Mouse (Mus musculus) CH12.LX (cell line): ENCODE results near the gene Mrps16. TPM values are rescaled to one million over a fixed set of nuclear protein-coding genes. Genes with fewer than 3 reads are reported as not detected.

ENCODE experiments used
- DNase-seq: peaks from one replicate; pipeline ENCODE4 v3.0.0-alpha.2; 2013; ENCODE audit errors: extremely low read depth
- H3K27ac ChIP-seq: 2 replicates; pipeline ENCODE4 v1.5.1; 2012; ENCODE audit warnings: low read depth, mild to moderate bottlenecking, control low read depth, moderate library complexity; ENCODE audit not compliant: insufficient read depth
- H3K27me3 ChIP-seq: replicated peaks from 2 replicates; pipeline ENCODE3; 2012; ENCODE audit warnings: inconsistent platforms
- H3K36me3 ChIP-seq, 2 experiments: replicated peaks in 1 of 2; 2 replicates each; pipeline versions ENCODE3 to v1.6.1; 2012; ENCODE audit warnings: inconsistent platforms in 1 of 2, low read length in 1 of 2, mild to moderate bottlenecking in 1 of 2, mixed read lengths in 1 of 2, moderate library complexity in 1 of 2; ENCODE audit not compliant: control insufficient read depth in 1 of 2, insufficient read depth in 1 of 2
- H3K4me1 ChIP-seq, 2 experiments: 2 replicates each; pipeline ENCODE4 v1.6.1; 2012; ENCODE audit warnings: inconsistent platforms in 1 of 2, moderate library complexity in 1 of 2; ENCODE audit not compliant: insufficient read depth in 2 of 2, control insufficient read depth in 1 of 2
- H3K4me2 ChIP-seq: 2 replicates; pipeline ENCODE4 v1.6.1; 2012; ENCODE audit warnings: low read depth, mild to moderate bottlenecking, control low read depth; ENCODE audit not compliant: poor library complexity, insufficient read depth, severe bottlenecking
- H3K4me3 ChIP-seq, 3 experiments: fragments of 150-350 bp in 1 of 3; sonication (generic) in 1 of 3; replicated peaks in 1 of 3; 2 replicates each; pipeline versions ENCODE3 to v1.5.1; 2011 to 2012; ENCODE audit warnings: low read depth in 2 of 3, low read length in 2 of 3, mild to moderate bottlenecking in 2 of 3, moderate library complexity in 2 of 3, control low read depth in 1 of 3, improper control_type of control experiment in 1 of 3, inconsistent platforms in 1 of 3, mixed read lengths in 1 of 3; ENCODE audit not compliant: poor library complexity in 1 of 3
- H3K79me2 ChIP-seq: replicated peaks from 2 replicates; pipeline ENCODE4 v1.6.1; 2012; ENCODE audit warnings: mild to moderate bottlenecking, moderate library complexity; ENCODE audit not compliant: control insufficient read depth, poor library complexity, insufficient read depth, severe bottlenecking; ENCODE audit errors: extremely low read depth
- H3K9ac ChIP-seq: 2 replicates; pipeline ENCODE4 v1.6.1; 2012; ENCODE audit warnings: low read depth, mild to moderate bottlenecking, control low read depth, moderate library complexity; ENCODE audit not compliant: insufficient read depth
- H3K9me3 ChIP-seq: replicated peaks from 2 replicates; pipeline ENCODE3; 2012; ENCODE audit warnings: low read length, inconsistent platforms, mixed read lengths
- CTCF ChIP-seq, 2 experiments: IDR thresholded peaks in 1 of 2; conservative IDR thresholded peaks in 1 of 2; 2 replicates each; pipeline ENCODE4 v1.5.1; 2011 to 2012; ENCODE audit warnings: low read depth in 2 of 2, low read length in 2 of 2, improper control_type of control experiment in 1 of 2, inconsistent platforms in 1 of 2, mild to moderate bottlenecking in 1 of 2, moderate library complexity in 1 of 2
- ELF1 ChIP-seq: IDR thresholded peaks from 2 replicates; pipeline ENCODE4 v1.6.1; 2014; ENCODE audit warnings: low read depth, mild to moderate bottlenecking, inconsistent platforms, low read length, improper control_type of control experiment
- ETS1 ChIP-seq: conservative IDR thresholded peaks from 2 replicates; pipeline ENCODE4 v1.6.1; 2012; ENCODE audit warnings: low read depth, mild to moderate bottlenecking, inconsistent platforms, low read length, improper control_type of control experiment, moderate library complexity
- GABPA ChIP-seq: IDR thresholded peaks from 2 replicates; pipeline ENCODE4 v1.6.1; 2012; ENCODE audit warnings: low read depth, low read length, improper control_type of control experiment, inconsistent platforms; ENCODE audit not compliant: insufficient replicate concordance
- HCFC1 ChIP-seq: IDR thresholded peaks from 2 replicates; pipeline ENCODE4 v1.6.1; 2012; ENCODE audit warnings: low read depth, mild to moderate bottlenecking, inconsistent platforms, low read length, improper control_type of control experiment
- KAT2A ChIP-seq: IDR thresholded peaks from 2 replicates; pipeline ENCODE4 v1.6.1; 2012; ENCODE audit warnings: low read length, improper control_type of control experiment, inconsistent platforms; ENCODE audit not compliant: insufficient replicate concordance
- MAFK ChIP-seq: IDR thresholded peaks from 2 replicates; pipeline ENCODE4 v1.6.1; 2011; ENCODE audit warnings: low read length, improper control_type of control experiment; ENCODE audit not compliant: insufficient replicate concordance
- MYC ChIP-seq: IDR thresholded peaks from 2 replicates; pipeline ENCODE4 v1.6.1; 2011; ENCODE audit warnings: low read depth, mild to moderate bottlenecking, improper control_type of control experiment, low read length
- NELFE ChIP-seq: IDR thresholded peaks from 2 replicates; pipeline ENCODE4 v1.6.1; 2011; ENCODE audit warnings: low read depth, low read length, improper control_type of control experiment
- NRF1 ChIP-seq: IDR thresholded peaks from 2 replicates; pipeline ENCODE4 v1.6.1; 2014; ENCODE audit warnings: low read depth, mild to moderate bottlenecking, inconsistent platforms, low read length, improper control_type of control experiment, moderate library complexity
- PAX5 ChIP-seq: IDR thresholded peaks from 2 replicates; pipeline ENCODE4 v1.6.1; 2012; ENCODE audit warnings: low read length, inconsistent platforms, mixed read lengths
- POLR2AphosphoS2 ChIP-seq: IDR thresholded peaks from 2 replicates; pipeline ENCODE4 v1.6.1; 2011; ENCODE audit warnings: low read depth, low read length, improper control_type of control experiment
- RAD21 ChIP-seq: IDR thresholded peaks from 2 replicates; pipeline ENCODE4 v1.6.1; 2011; ENCODE audit warnings: low read depth, mild to moderate bottlenecking, low read length, improper control_type of control experiment, moderate library complexity
- RCOR1 ChIP-seq: conservative IDR thresholded peaks from 2 replicates; pipeline ENCODE4 v1.6.1; 2012; ENCODE audit warnings: low read depth, mild to moderate bottlenecking, inconsistent platforms, low read length, improper control_type of control experiment
- SIN3A ChIP-seq: IDR thresholded peaks from 2 replicates; pipeline ENCODE4 v1.6.1; 2012; ENCODE audit warnings: low read length, improper control_type of control experiment, inconsistent platforms
- TBP ChIP-seq: conservative IDR thresholded peaks from 2 replicates; pipeline ENCODE4 v1.6.1; 2011; ENCODE audit warnings: low read depth, low read length, improper control_type of control experiment
- TCF12 ChIP-seq: IDR thresholded peaks from 2 replicates; pipeline ENCODE4 v1.6.1; 2014; ENCODE audit warnings: low read depth, mild to moderate bottlenecking, inconsistent platforms, low read length, improper control_type of control experiment
- UBTF ChIP-seq: IDR thresholded peaks from 2 replicates; pipeline ENCODE4 v1.6.1; 2012; ENCODE audit warnings: low read depth, mild to moderate bottlenecking, inconsistent platforms, low read length, improper control_type of control experiment, moderate library complexity
- USF1 ChIP-seq: IDR thresholded peaks from 2 replicates; pipeline ENCODE4 v1.6.1; 2014; ENCODE audit warnings: low read depth, mild to moderate bottlenecking, inconsistent platforms, low read length, improper control_type of control experiment
- ZC3H11A ChIP-seq: IDR thresholded peaks from 2 replicates; pipeline ENCODE4 v1.6.1; 2012; ENCODE audit warnings: low read depth, mild to moderate bottlenecking, inconsistent platforms, low read length, improper control_type of control experiment
- ZMIZ1 ChIP-seq: IDR thresholded peaks from 2 replicates; pipeline ENCODE4 v1.6.1; 2012; ENCODE audit warnings: low read depth, mild to moderate bottlenecking, inconsistent platforms, low read length, improper control_type of control experiment
- ZNF384 ChIP-seq: IDR thresholded peaks from 2 replicates; pipeline ENCODE4 v1.6.1; 2012; ENCODE audit warnings: low read depth, low read length, improper control_type of control experiment, inconsistent platforms
- dilution Hi-C: fragments of 300-500 bp; cut with MboI; formaldehyde crosslinking; loops from 2 replicates; pipeline ENCODE4 v1.14.3; 2020; ENCODE audit warnings: low sequenced_read_pairs; ENCODE audit not compliant: extremely low pct_unique_long_range_greater_than_20kb, extremely low pct_ligation_motif_present
- in situ Hi-C: fragments of 300-500 bp; cut with MboI; formaldehyde crosslinking; loops from 3 replicates; pipeline ENCODE4 v1.14.3; 2019; ENCODE audit warnings: low sequenced_read_pairs, low pct_ligation_motif_present, low pct_unique_long_range_greater_than_20kb, mixed read lengths
- polyA plus RNA-seq: library from polyadenylated mRNA; unstranded; fragments of >175 nt; gene quantifications from 2 replicates; pipeline ENCODE4 v1.2.1, GENCODE M21; 2012; ENCODE audit warnings: low read depth; ENCODE audit not compliant: insufficient read length
- total RNA-seq, 2 experiments: library from RNA; depleted of rRNA; stranded (reverse); fragments of 300-350 nt in 1 of 2; fragments of >200 nt in 1 of 2; gene quantifications; 2 replicates each; pipeline ENCODE4 v1.2.3; 2012 to 2014

Gene Mrps16
- total and polyA plus RNA-seq, 3 experiments: 97.2 to 112 (median 110) TPM

- TF ChIP-seq ETS1 (no peak; the same call in 1 of the 2 replicates), CTCF (conservative IDR thresholded peaks at IDR 0.05 in 1 of 2, IDR thresholded peaks at IDR 0.05 in 1 of 2; ENCODE audit: low read depth in 2 of 2, low read length in 2 of 2) (peak; percentile 50 to 92; a peak in 3 of 4 replicates), ZC3H11A (no peak), MAFK (no peak), ZMIZ1 (no peak)
These were observed 14.9 kb downstream of the Mrps16 start (continued) for GRCm38 (mm10) chr14:20378313-20379061.

GRCm38 (mm10) chr14:20377112-20377521 lies 16.3 kb downstream of the Mrps16 start:
- Histone ChIP-seq H3K4me1 (peaks cover 8 to 40% of the 10 kb centered on the region in 2 experiments; a peak in 3 of 4 replicates), H3K9ac (no peak overlapping the region), H3K27me3 (no peaks in the 10 kb centered on the region), H3K36me3 (peaks cover 6 to 56% of the 10 kb centered on the region in 2 experiments), H3K4me3 (no peak overlapping the region), H3K9me3 (no peaks in the 10 kb centered on the region), H3K4me2 (no peak overlapping the region), H3K27ac (no peak overlapping the region), H3K79me2 (no peaks in the 10 kb centered on the region)
- in situ Hi-C loops (loop anchor here (10.0 kb wide), 1 partner anchor 52 kb away; no protein-coding TSS in a partner anchor), dilution Hi-C loops (no loop called here)
- no peak for TF ChIP-seq KAT2A
- TF ChIP-seq TBP: no peak
- TF ChIP-seq SIN3A: no peak
- TF ChIP-seq TCF12: no peak
- no peak for TF ChIP-seq HCFC1
- TF ChIP-seq POLR2AphosphoS2: no peak
- TF ChIP-seq ELF1: no peak
- TF ChIP-seq UBTF: no peak
- TF ChIP-seq ZMIZ1: no peak
- TF ChIP-seq RAD21: no peak
- no peak for TF ChIP-seq MYC
- no peak for DNase-seq

GRCm38 (mm10) chr14:20371854-20372253 lies 21.6 kb downstream of the Mrps16 start:
- TF ChIP-seq NELFE: no peak
- TF ChIP-seq RAD21: no peak
- no peak for TF ChIP-seq ZNF384
- no peak for TF ChIP-seq ZC3H11A
- TF ChIP-seq RCOR1: no peak
- no peak for TF ChIP-seq PAX5
- no peak for TF ChIP-seq GABPA
- TF ChIP-seq MYC: no peak
- no peak for TF ChIP-seq KAT2A
- TF ChIP-seq NRF1: no peak
- no peak for TF ChIP-seq USF1
- H3K9me3 ChIP-seq: no peaks in the 10 kb centered on the region
- peaks cover 3 to 12% of the 10 kb centered on the region in 2 experiments for H3K4me1 ChIP-seq
- H3K27ac ChIP-seq: no peak overlapping the region
- no peak overlapping the region for H3K4me3 ChIP-seq
- dilution Hi-C loops (no loop called here), in situ Hi-C loops (loop anchor here (10.0 kb wide), 1 partner anchor 47 kb away; no protein-coding TSS in a partner anchor)
- H3K79me2 ChIP-seq: no peaks in the 10 kb centered on the region
- peaks cover 9 to 60% of the 10 kb centered on the region in 2 experiments for H3K36me3 ChIP-seq
- no peaks in the 10 kb centered on the region for H3K27me3 ChIP-seq
- no peak overlapping the region for H3K9ac ChIP-seq
- H3K4me2 ChIP-seq: no peak overlapping the region
- no peak for DNase-seq
